Mouse (Mus musculus) heart, embryonic 14.5 days (tissue): ENCODE data around the gene Shc3. TPM values are rescaled to one million over a fixed set of nuclear protein-coding genes. Genes with fewer than 3 reads are reported as not detected.

ENCODE experiments used
- ATAC-seq: fragments of 200-750 bp; cut with Nextera tagmentation; 2 replicates; pipeline ENCODE4 v1.8.0; 2017; ENCODE audit warnings: low read depth, moderate TSS enrichment; ENCODE audit not compliant: insufficient number of reproducible peaks, insufficient read depth, low FRiP score
- H3K27ac ChIP-seq, 2 experiments: fragments of 200-500 bp in 1 of 2; fragments of 300-500 bp in 1 of 2; sonication (generic) in 1 of 2; replicated peaks in 1 of 2; 2 replicates each; pipeline ENCODE4 v1.5.1; 2012 to 2014; ENCODE audit warnings: low read depth in 2 of 2, low read length in 2 of 2, control low read depth in 1 of 2, mild to moderate bottlenecking in 1 of 2, mixed read lengths in 1 of 2; ENCODE audit not compliant: control insufficient read depth in 1 of 2, insufficient read depth in 1 of 2
- H3K27me3 ChIP-seq: fragments of 300-500 bp; sonication (generic); 2 replicates; pipeline ENCODE4 v1.6.1; 2014; ENCODE audit warnings: mild to moderate bottlenecking, low read length, control low read depth; ENCODE audit not compliant: control insufficient read depth, insufficient read depth
- H3K36me3 ChIP-seq: fragments of 300-500 bp; sonication (generic); 2 replicates; pipeline ENCODE4 v1.6.1; 2014; ENCODE audit warnings: mild to moderate bottlenecking, control low read depth, low read length, mixed read lengths; ENCODE audit not compliant: control insufficient read depth, insufficient read depth
- H3K4me1 ChIP-seq, 2 experiments: fragments of 200-500 bp in 1 of 2; fragments of 300-500 bp in 1 of 2; sonication (generic) in 1 of 2; 2 replicates each; pipeline ENCODE4 v1.6.1; 2012 to 2014; ENCODE audit warnings: low read length in 2 of 2, control low read depth in 1 of 2, mixed read lengths in 1 of 2; ENCODE audit not compliant: control insufficient read depth in 2 of 2, insufficient read depth in 2 of 2
- H3K4me2 ChIP-seq: fragments of 300-500 bp; sonication (generic); 2 replicates; pipeline ENCODE4 v1.6.1; 2014; ENCODE audit warnings: mild to moderate bottlenecking, low read length
- H3K4me3 ChIP-seq, 2 experiments: fragments of 200-500 bp in 1 of 2; fragments of 300-500 bp in 1 of 2; sonication (generic) in 1 of 2; 2 replicates each; pipeline ENCODE4 v1.5.1; 2012 to 2014; ENCODE audit warnings: low read length in 2 of 2, mild to moderate bottlenecking in 2 of 2, control low read depth in 1 of 2, low read depth in 1 of 2, moderate library complexity in 1 of 2; ENCODE audit not compliant: control insufficient read depth in 1 of 2, insufficient read depth in 1 of 2
- H3K9ac ChIP-seq: fragments of 300-500 bp; sonication (generic); 2 replicates; pipeline ENCODE4 v1.6.1; 2014; ENCODE audit warnings: mild to moderate bottlenecking, low read length
- H3K9me3 ChIP-seq: fragments of 300-500 bp; sonication (generic); 2 replicates; pipeline ENCODE4 v1.6.1; 2016; ENCODE audit warnings: low read length, control low read depth; ENCODE audit not compliant: control insufficient read depth
- WGBS: fragments of 180-500 bp; shearing (Covaris S2); extraction: QIAGEN DNeasy Blood & Tissue Kit; methylation state at CpG from one replicate; pipeline ENCODE4 v1.1.7; 2014; 5-methylcytosine and 5-hydroxymethylcytosine counted together
- polyA plus RNA-seq: library from polyadenylated mRNA; unstranded; fragments of >200 nt; fragmentation: Nextera tagmentation; extraction: Ambion mirVana; gene quantifications from 2 replicates; pipeline ENCODE4 v1.2.1, GENCODE M21; 2014

Gene Shc3
- polyA plus RNA-seq, 1 experiment from 2014 or later: not detected

- no peaks in the 10 kb centered on the region for H3K9me3 ChIP-seq
- no peaks in the 10 kb centered on the region for H3K4me1 ChIP-seq
- no peak overlapping the region for H3K4me2 ChIP-seq
- H3K27me3 ChIP-seq: no peaks in the 10 kb centered on the region
- ATAC-seq: no peak
- no peak overlapping the region for H3K27ac ChIP-seq
- H3K4me3 ChIP-seq: no peak overlapping the region
- whole genome bisulfite sequencing: 56% methylated on average over 11 of the region's 11 CpGs
- H3K9ac ChIP-seq: no peak overlapping the region
- no peaks in the 10 kb centered on the region for H3K36me3 ChIP-seq
These were observed 88.7 kb downstream of the Shc3 start for GRCm38 (mm10) chr13:51480341-51481011.

GRCm38 (mm10) chr13:51479826-51480225 lies 89.4 kb downstream of the Shc3 start:
- no peaks in the 10 kb centered on the region for H3K9me3 ChIP-seq
- H3K4me3 ChIP-seq: no peak overlapping the region
- no peaks in the 10 kb centered on the region for H3K27me3 ChIP-seq
- 83% methylated on average over 11 of the region's 11 CpGs for WGBS
- no peaks in the 10 kb centered on the region for H3K4me1 ChIP-seq
- H3K9ac ChIP-seq: no peak overlapping the region
- no peaks in the 10 kb centered on the region for H3K36me3 ChIP-seq
- H3K27ac ChIP-seq: no peak overlapping the region
- ATAC-seq: no peak
- no peak overlapping the region for H3K4me2 ChIP-seq

GRCm38 (mm10) chr13:51476991-51477390 lies 92.2 kb downstream of the Shc3 start:
- H3K27me3 ChIP-seq: no peaks in the 10 kb centered on the region

GRCm38 (mm10) chr13:51468697-51469250 lies 100.4 kb downstream of the Shc3 start:
- Histone ChIP-seq H3K27me3 (no peaks in the 10 kb centered on the region), H3K4me3 (no peak overlapping the region), H3K27ac (no peak overlapping the region), H3K9me3 (0 out of 2 replicates have a peak, but pooled peaks cover 4% of the 10 kb centered on the region), H3K9ac (no peak overlapping the region), H3K4me1 (no peaks in the 10 kb centered on the region), H3K4me2 (no peak overlapping the region), H3K36me3 (no peaks in the 10 kb centered on the region)
- ATAC-seq: no peak
- 69% methylated on average over 17 of the region's 17 CpGs for WGBS

More at GRCm38 (mm10) chr13:51476991-51477390, 92.2 kb downstream of the Shc3 start:
- H3K4me1 ChIP-seq: no peaks in the 10 kb centered on the region
- 58% methylated on average over 10 of the region's 10 CpGs for WGBS
- H3K36me3 ChIP-seq: no peaks in the 10 kb centered on the region
- H3K27ac ChIP-seq: no peak overlapping the region
- ATAC-seq: no peak
- H3K4me2 ChIP-seq: no peak overlapping the region
- no peak overlapping the region for H3K9ac ChIP-seq
- H3K4me3 ChIP-seq: no peak overlapping the region
- H3K9me3 ChIP-seq: no peaks in the 10 kb centered on the region

GRCm38 (mm10) chr13:51466117-51466841 lies 102.9 kb downstream of the Shc3 start:
- H3K4me3 ChIP-seq: no peak overlapping the region
- H3K4me2 ChIP-seq: no peak overlapping the region
- no peak for ATAC-seq
- 0 out of 2 replicates have a peak, but pooled peaks cover 4% of the 10 kb centered on the region for H3K9me3 ChIP-seq
- no peaks in the 10 kb centered on the region for H3K4me1 ChIP-seq
- no peaks in the 10 kb centered on the region for H3K27me3 ChIP-seq
- no peak overlapping the region for H3K9ac ChIP-seq
- H3K36me3 ChIP-seq: no peaks in the 10 kb centered on the region
- H3K27ac ChIP-seq: no peak overlapping the region
- WGBS: 78% methylated on average over 14 of the region's 14 CpGs

GRCm38 (mm10) chr13:51464294-51464693 lies 104.9 kb downstream of the Shc3 start:
- H3K4me3 ChIP-seq: no peak overlapping the region
- H3K9ac ChIP-seq: no peak overlapping the region
- no peaks in the 10 kb centered on the region for H3K27me3 ChIP-seq
- 0 out of 2 replicates have a peak, but pooled peaks cover 4% of the 10 kb centered on the region for H3K9me3 ChIP-seq
- no peak overlapping the region for H3K27ac ChIP-seq
- ATAC-seq: no peak
- no peaks in the 10 kb centered on the region for H3K36me3 ChIP-seq
- 74% methylated on average over 4 of the region's 4 CpGs for WGBS
- no peaks in the 10 kb centered on the region for H3K4me1 ChIP-seq
- H3K4me2 ChIP-seq: no peak overlapping the region

GRCm38 (mm10) chr13:51456190-51456878 lies 112.9 kb downstream of the Shc3 start:
- no peak overlapping the region for H3K4me2 ChIP-seq
- H3K9ac ChIP-seq: no peak overlapping the region
- no peaks in the 10 kb centered on the region for H3K9me3 ChIP-seq
- H3K27me3 ChIP-seq: no peaks in the 10 kb centered on the region
- WGBS: 30% methylated on average over 4 of the region's 4 CpGs
- H3K4me1 ChIP-seq: no peaks in the 10 kb centered on the region
- ATAC-seq: no peak
- no peak overlapping the region for H3K4me3 ChIP-seq
- H3K36me3 ChIP-seq: no peaks in the 10 kb centered on the region
- no peak overlapping the region for H3K27ac ChIP-seq
